Mouse (Mus musculus): ENCODE measurements around the gene Lrch4.

- TF ChIP-seq CTCF (IDR thresholded peaks at IDR 0.05; ENCODE audit: borderline replicate concordance, extremely low read depth, insufficient read depth, insufficient read length) (no peak), POLR2A (IDR thresholded peaks at IDR 0.05; ENCODE audit: borderline replicate concordance, extremely low read depth, insufficient read depth, insufficient read length, poor library complexity, severe bottlenecking) (no peak)
Measured at GRCm38 (mm10) chr5:137590507-137590906, 38.4 kb upstream of the Lrch4 start.

Data from brain, embryonic 14.5 days (tissue).